Mouse (Mus musculus) intestine, postnatal 0 days (tissue): ENCODE results near the gene Hsf2bp. TPM values are rescaled to one million over a fixed set of nuclear protein-coding genes. Genes with fewer than 3 reads are reported as not detected.
A peak's percentile ranks its signal among the peaks of the same experiment; 100 is the strongest.

Experiments used
- ATAC-seq: fragments of 200-750 bp; cut with Nextera tagmentation; 2 replicates; pipeline ENCODE4 v1.8.0; 2017; ENCODE audit warnings: mild to moderate bottlenecking, moderate TSS enrichment, moderate library complexity
- H3K27ac ChIP-seq: fragments of 300-500 bp; sonication (generic); 2 replicates; pipeline ENCODE4 v1.5.1; 2014; ENCODE audit warnings: mild to moderate bottlenecking, low read depth, low read length, moderate library complexity
- H3K27me3 ChIP-seq: fragments of 300-500 bp; sonication (generic); replicated peaks from 2 replicates; pipeline ENCODE4 v1.6.1; 2014; ENCODE audit warnings: low read length, mixed read lengths; ENCODE audit not compliant: control insufficient read depth, insufficient read depth
- H3K36me3 ChIP-seq: fragments of 300-500 bp; sonication (generic); 2 replicates; pipeline ENCODE4 v1.6.1; 2014; ENCODE audit warnings: mild to moderate bottlenecking, moderate library complexity; ENCODE audit not compliant: control insufficient read depth, insufficient read depth
- H3K4me1 ChIP-seq: fragments of 300-500 bp; sonication (generic); replicated peaks from 2 replicates; pipeline ENCODE4 v1.6.1; 2014; ENCODE audit warnings: antibody characterized with exemption, low read length, mixed read lengths; ENCODE audit not compliant: control insufficient read depth, insufficient read depth
- H3K4me2 ChIP-seq: fragments of 300-500 bp; sonication (generic); replicated peaks from 2 replicates; pipeline ENCODE4 v1.6.1; 2014; ENCODE audit warnings: low read depth, mild to moderate bottlenecking, moderate library complexity
- H3K4me3 ChIP-seq: fragments of 300-500 bp; sonication (generic); 2 replicates; pipeline ENCODE4 v1.5.1; 2014; ENCODE audit warnings: low read depth, low read length
- H3K9ac ChIP-seq: fragments of 300-500 bp; sonication (generic); 2 replicates; pipeline ENCODE4 v1.6.1; 2014; ENCODE audit warnings: mild to moderate bottlenecking, low read depth, low read length
- H3K9me3 ChIP-seq: fragments of 300-500 bp; sonication (generic); 2 replicates; pipeline ENCODE4 v1.6.1; 2016; ENCODE audit warnings: mixed run types; ENCODE audit not compliant: control insufficient read depth
- CTCF ChIP-seq: sonication (generic); IDR thresholded peaks from 2 replicates; pipeline ENCODE4 v1.5.1; 2016; ENCODE audit warnings: low read depth, mild to moderate bottlenecking, control low read depth, antibody characterized with exemption, moderate library complexity
- WGBS: fragments of 180-500 bp; shearing (Covaris S2); extraction: QIAGEN DNeasy Blood & Tissue Kit; methylation state at CpG from one replicate; pipeline ENCODE4 v1.1.7; 2014; 5-methylcytosine and 5-hydroxymethylcytosine counted together
- polyA plus RNA-seq: library from polyadenylated mRNA; unstranded; fragments of >200 nt; fragmentation: Nextera tagmentation; extraction: Ambion mirVana; gene quantifications from 2 replicates; pipeline ENCODE4 v1.2.1, GENCODE M21; 2015

Hsf2bp gene
- polyA plus RNA-seq, 1 experiment from 2014 or later: 4.1 TPM

DNA sequence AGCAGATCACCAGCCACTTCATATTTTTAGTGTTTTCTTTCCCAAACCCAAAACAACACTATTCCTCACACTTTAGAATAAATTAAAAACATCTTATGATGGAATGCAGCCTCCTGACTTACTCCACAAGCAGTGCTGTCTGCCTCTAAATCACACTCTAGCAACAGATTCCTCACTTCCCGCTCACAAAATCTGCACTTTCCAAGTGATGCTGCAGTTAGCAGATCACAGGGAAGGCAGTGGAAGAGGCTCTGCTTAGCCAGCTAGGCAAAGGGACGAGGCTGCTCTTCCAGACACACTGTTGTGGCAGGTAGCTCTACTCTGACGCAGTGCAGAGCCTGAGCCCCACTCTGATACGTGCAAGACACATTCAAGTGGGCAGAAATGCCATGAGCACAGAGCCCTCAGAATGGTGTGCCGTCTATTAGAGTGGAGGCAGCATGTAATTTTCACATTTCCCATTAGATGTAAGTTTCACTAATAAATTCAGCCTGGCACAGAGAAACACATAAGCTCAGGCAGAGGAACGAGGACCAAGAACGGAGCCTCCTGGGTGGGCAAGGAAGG is 62.4 kb downstream of the Hsf2bp start:
- Histone ChIP-seq H3K4me1 (no peaks in the 10 kb centered on the region), H3K4me3 (no peak overlapping the region), H3K4me2 (no peak overlapping the region), H3K36me3 (no peaks in the 10 kb centered on the region), H3K9ac (no peak overlapping the region), H3K27ac (no peak overlapping the region), H3K27me3 (no peaks in the 10 kb centered on the region), H3K9me3 (no peaks in the 10 kb centered on the region)
- 65% methylated on average over 7 of the region's 7 CpGs for WGBS
- ATAC-seq: no peak
- no peak for TF ChIP-seq CTCF

DNA sequence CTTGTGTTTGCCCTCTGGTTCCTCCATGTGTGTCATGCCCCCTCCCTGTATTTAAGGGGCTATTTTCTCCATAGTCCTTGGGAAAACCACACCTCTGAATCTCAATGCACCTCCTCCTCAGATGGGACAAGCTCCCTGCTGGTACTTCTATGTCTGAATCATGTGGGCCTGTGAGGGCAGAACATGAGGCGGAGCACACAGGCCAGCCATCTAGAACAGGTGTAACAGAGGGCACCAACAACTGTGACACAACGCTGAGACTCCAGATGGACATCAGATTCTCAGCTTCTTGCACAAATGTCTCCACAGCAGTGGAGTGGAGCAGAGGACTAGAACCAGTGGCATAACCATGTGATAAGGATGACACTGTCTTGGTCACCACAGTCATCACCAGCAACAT is 65.3 kb downstream of the Hsf2bp start:
- no peak for TF ChIP-seq CTCF
- Histone ChIP-seq H3K9ac (no peak overlapping the region), H3K27me3 (no peaks in the 10 kb centered on the region), H3K4me3 (no peak overlapping the region), H3K4me1 (peaks cover under 1% of the 10 kb centered on the region; the same call in 1 of the 2 replicates), H3K9me3 (no peaks in the 10 kb centered on the region), H3K36me3 (no peaks in the 10 kb centered on the region), H3K27ac (no peak overlapping the region), H3K4me2 (no peak overlapping the region)
- ATAC-seq: no peak
- WGBS: 93% methylated on average over 2 of the region's 2 CpGs

DNA sequence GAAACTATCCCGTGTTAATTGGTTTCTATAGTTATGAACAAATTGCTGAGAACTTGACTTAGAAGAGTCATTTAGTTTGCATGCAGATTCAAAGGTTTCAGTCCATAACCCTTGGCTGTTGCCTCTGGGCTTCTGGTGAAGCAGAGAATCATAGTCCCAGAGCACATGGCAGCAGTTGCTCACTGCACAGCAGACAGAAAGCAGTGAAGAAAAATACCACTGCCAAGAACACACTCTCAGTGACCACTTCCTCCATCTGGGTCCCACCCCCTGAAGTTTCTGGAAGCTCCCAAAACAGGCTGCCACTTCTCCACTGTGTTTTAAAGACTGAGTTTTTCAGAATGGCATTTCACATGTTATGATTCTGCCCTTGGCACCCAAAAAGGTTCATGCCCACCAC is 67.3 kb downstream of the Hsf2bp start:
- Histone ChIP-seq H3K9ac (no peak overlapping the region), H3K4me1 (peaks cover 6% of the 10 kb centered on the region; the same call in 1 of the 2 replicates), H3K4me3 (no peak overlapping the region), H3K4me2 (no peak overlapping the region), H3K9me3 (no peaks in the 10 kb centered on the region), H3K36me3 (no peaks in the 10 kb centered on the region), H3K27me3 (no peaks in the 10 kb centered on the region), H3K27ac (no peak overlapping the region)
- TF ChIP-seq CTCF: no peak
- 78% methylated on average over 1 of the region's 1 CpGs for WGBS
- no peak for ATAC-seq

DNA sequence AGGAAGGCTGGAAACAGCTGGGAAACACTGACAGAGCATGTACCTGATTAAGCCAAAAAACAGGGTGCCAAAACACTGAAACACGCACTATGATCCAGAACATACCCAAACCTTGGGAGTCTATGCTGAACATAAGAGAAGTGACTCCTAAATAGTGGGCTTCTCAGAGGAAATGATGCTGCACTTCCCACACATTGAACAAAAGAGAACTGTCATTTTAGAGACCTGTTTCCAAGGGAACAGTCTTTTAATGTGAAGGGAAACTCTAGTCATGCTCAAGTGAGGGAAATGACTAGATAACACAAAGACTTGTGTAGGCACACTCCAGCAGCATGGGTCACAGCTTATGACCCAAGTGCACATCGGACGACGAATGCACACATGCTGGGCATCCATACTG is 68.8 kb downstream of the Hsf2bp start:
- WGBS: 76% methylated on average over 4 of the region's 4 CpGs

DNA sequence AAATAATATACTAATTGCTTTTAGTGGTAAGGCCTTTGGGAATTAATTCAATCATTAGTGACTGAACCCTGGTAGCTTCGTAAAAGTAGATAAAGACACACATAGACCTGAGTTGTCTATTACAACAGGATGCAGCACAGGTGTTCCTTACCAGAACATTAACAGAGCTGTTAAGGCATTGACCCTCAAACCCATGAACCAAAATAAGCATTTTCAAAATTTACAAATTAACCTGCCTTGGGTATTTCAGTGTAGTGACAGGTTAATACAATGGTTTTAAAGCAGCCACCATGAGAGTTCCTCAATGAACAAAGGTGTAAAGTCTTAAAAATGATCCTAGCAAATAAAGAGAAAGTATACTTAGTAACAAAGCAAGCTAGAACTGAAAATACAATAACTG is 69.6 kb downstream of the Hsf2bp start:
- 84% methylated on average over 1 of the region's 1 CpGs for WGBS
- H3K9ac ChIP-seq: no peak overlapping the region
- no peak for TF ChIP-seq CTCF
- H3K4me3 ChIP-seq: no peak overlapping the region
- no peak for ATAC-seq
- no peaks in the 10 kb centered on the region for H3K36me3 ChIP-seq
- H3K27me3 ChIP-seq: no peaks in the 10 kb centered on the region
- H3K27ac ChIP-seq: no peak overlapping the region
- H3K4me1 ChIP-seq: peaks cover 6% of the 10 kb centered on the region; the same call in 1 of the 2 replicates
- no peak overlapping the region for H3K4me2 ChIP-seq
- no peaks in the 10 kb centered on the region for H3K9me3 ChIP-seq

More for the DNA sequence above, 68.8 kb downstream of the Hsf2bp start:
- Histone ChIP-seq H3K36me3 (no peaks in the 10 kb centered on the region), H3K9ac (no peak overlapping the region), H3K27me3 (no peaks in the 10 kb centered on the region), H3K4me2 (no peak overlapping the region), H3K4me3 (no peak overlapping the region), H3K27ac (no peak overlapping the region), H3K9me3 (no peaks in the 10 kb centered on the region), H3K4me1 (peaks cover 6% of the 10 kb centered on the region; the same call in 1 of the 2 replicates)
- no peak for ATAC-seq
- TF ChIP-seq CTCF: no peak

DNA sequence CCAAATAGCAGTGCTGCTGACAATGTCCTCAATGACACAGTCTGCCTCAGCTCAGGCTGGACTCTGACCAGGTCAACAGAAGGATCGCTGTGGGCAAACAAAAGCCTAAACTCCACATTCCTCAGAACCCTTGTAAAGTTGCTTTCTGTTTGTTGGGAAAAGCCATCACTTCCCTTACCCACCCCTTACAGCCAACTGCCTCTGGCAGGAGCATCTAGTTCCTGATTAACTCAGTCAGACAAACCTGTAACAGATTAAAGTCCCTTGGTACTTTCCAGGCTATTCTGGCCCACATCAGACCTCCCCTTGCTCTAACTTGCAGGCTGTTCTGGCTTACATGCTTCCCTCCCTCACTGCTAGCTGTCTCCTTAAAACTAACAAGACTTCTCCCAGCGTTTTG is 70.5 kb downstream of the Hsf2bp start:
- no peak for TF ChIP-seq CTCF
- Histone ChIP-seq H3K27me3 (no peaks in the 10 kb centered on the region), H3K4me2 (no peak overlapping the region), H3K4me1 (peaks cover 6% of the 10 kb centered on the region; the same call in 1 of the 2 replicates), H3K9me3 (no peaks in the 10 kb centered on the region), H3K36me3 (no peaks in the 10 kb centered on the region), H3K27ac (no peak overlapping the region), H3K4me3 (no peak overlapping the region), H3K9ac (no peak overlapping the region)
- WGBS: 13% methylated on average over 2 of the region's 2 CpGs
- ATAC-seq: peak; percentile 75
